In the genomic region with DNA sequence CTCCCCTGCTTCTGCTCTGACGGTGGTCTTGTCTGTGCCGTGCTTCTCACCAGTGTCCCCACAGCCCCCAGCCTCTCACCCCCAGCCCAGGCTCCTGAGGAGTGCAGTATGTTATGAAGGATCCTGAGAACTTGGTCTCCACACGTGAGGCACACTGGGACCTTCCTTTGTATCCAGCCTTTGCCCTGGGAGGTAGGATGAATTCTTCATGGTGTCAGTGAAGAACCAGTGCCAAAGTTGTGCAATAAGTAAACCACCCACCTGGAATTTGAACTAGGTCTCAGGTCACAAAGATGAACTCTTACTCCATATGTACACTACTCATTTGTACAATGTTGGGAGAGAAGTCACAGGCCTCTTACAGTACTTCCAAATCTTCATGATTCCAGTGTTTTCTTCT, we compare ENCODE assay signal across 16 mouse cellular contexts. TPM values are rescaled to one million over a fixed set of nuclear protein-coding genes. Genes with fewer than 3 reads are reported as not detected.
DNase-seq lines count a peak whose midpoint lies in the region; ATAC-seq and TF ChIP-seq lines count a peak whose summit lies in the region.
"Had no signal": no experiment of that assay in that cellular context is flagged by ENCODE, and none has a peak within 500 bp of the region (broad histone marks: within the 10 kb centered on the region; RNA-seq: fewer than 3 reads in every experiment).

A gene (minus strand): TSS at position 188 of the 400 bp plus-strand sequence.

- H3K36me3 ChIP-seq in hindbrain, embryonic 10.5 days = no peaks in the 10 kb centered on the region
- no peaks in the 10 kb centered on the region for H3K36me3 ChIP-seq in hindbrain, embryonic 13.5 days
- no peaks in the 10 kb centered on the region for H3K36me3 ChIP-seq in liver, embryonic 13.5 days

- H3K4me3 ChIP-seq in hindbrain, embryonic 10.5 days = no peak within 1 kb of the TSS
- H3K4me3 ChIP-seq in hindbrain, embryonic 13.5 days = no peak within 1 kb of the TSS
- no peak within 1 kb of the TSS for H3K4me3 ChIP-seq in lung, adult 2 months (replicated peaks; ENCODE audit: extremely low read depth, low read depth, low read length)
- H3K4me3 ChIP-seq in liver, embryonic 13.5 days (replicated peaks) = peak within 1 kb of the TSS; percentile 8
- H3K4me3 ChIP-seq in cerebellum, adult 2 months (replicated peaks; ENCODE audit: insufficient read depth, low read depth, low read length) = no peak within 1 kb of the TSS

- H3K4me1 ChIP-seq in hindbrain, embryonic 10.5 days (replicated peaks) = peaks cover 8% of the 10 kb centered on the region; the same call in 1 of the 2 replicates
- no peaks in the 10 kb centered on the region for H3K4me1 ChIP-seq in hindbrain, embryonic 13.5 days (replicated peaks)
- no peaks in the 10 kb centered on the region; the same call in 1 of the 2 replicates for H3K4me1 ChIP-seq in lung, adult 2 months (ENCODE audit: control insufficient read depth, insufficient read depth, low read length)
- H3K4me1 ChIP-seq in liver, embryonic 13.5 days (replicated peaks) = 0 out of 2 replicates have a peak, but pooled peaks cover 8% of the 10 kb centered on the region
- no peaks in the 10 kb centered on the region; the same call in 1 of the 2 replicates for H3K4me1 ChIP-seq in cerebellum, adult 2 months (ENCODE audit: control insufficient read depth, insufficient read depth, low read length)

- no peak within 1 kb of the TSS for H3K9ac ChIP-seq in hindbrain, embryonic 13.5 days
- H3K9ac ChIP-seq in liver, embryonic 13.5 days = peak within 1 kb of the TSS; percentile 49
- H3K9ac ChIP-seq: hindbrain, embryonic 14.5 days had no signal

- no peak for ATAC-seq in hindbrain, embryonic 13.5 days (ENCODE audit: low FRiP score)
- peak; percentile 31 for ATAC-seq in liver, embryonic 13.5 days (ENCODE audit: low read depth)
- ATAC-seq: midbrain, embryonic 16.5 days had no signal

- TF ChIP-seq POLR2A in lung, adult 2 months (IDR thresholded peaks at IDR 0.05; ENCODE audit: borderline replicate concordance, extremely low read depth, low read depth, low read length) = no peak
- no peak for TF ChIP-seq POLR2A in cerebellum, adult 2 months (IDR thresholded peaks at IDR 0.05; ENCODE audit: borderline replicate concordance, insufficient read depth, low read length)

- no peak within 1 kb of the TSS for H3K4me2 ChIP-seq in hindbrain, embryonic 13.5 days
- peak within 1 kb of the TSS; percentile 43 for H3K4me2 ChIP-seq in liver, embryonic 13.5 days
- H3K4me2 ChIP-seq: hindbrain, embryonic 14.5 days had no signal

- 81% methylated on average over 3 of the region's 3 CpGs for WGBS in hindbrain, embryonic 10.5 days
- 81% methylated on average over 3 of the region's 3 CpGs for WGBS in hindbrain, embryonic 13.5 days
- 75% methylated on average over 3 of the region's 3 CpGs for WGBS in lung, adult 2 months
- whole genome bisulfite sequencing in liver, embryonic 13.5 days (ENCODE audit: insufficient replicate concordance) = 46% methylated on average over 3 of the region's 3 CpGs
- 92% methylated on average over 3 of the region's 3 CpGs for WGBS in cerebellum, adult 2 months

- TF ChIP-seq CTCF in lung, adult 2 months (IDR thresholded peaks at IDR 0.05; ENCODE audit: insufficient read depth, low read length) = no peak
- TF ChIP-seq CTCF in cerebellum, adult 2 months (IDR thresholded peaks at IDR 0.05; ENCODE audit: borderline replicate concordance, insufficient read depth, low read depth, low read length) = no peak

- peak within 1 kb of the TSS; percentile 62; the same call in 1 of the 2 replicates for H3K27ac ChIP-seq in hindbrain, embryonic 10.5 days
- H3K27ac ChIP-seq in hindbrain, embryonic 13.5 days = no peak within 1 kb of the TSS
- peak within 1 kb of the TSS; percentile 71 for H3K27ac ChIP-seq in liver, embryonic 13.5 days
- no peak within 1 kb of the TSS for H3K27ac ChIP-seq in cerebellum, adult 2 months (ENCODE audit: insufficient read depth, low read length)
- H3K27ac ChIP-seq: hindbrain, embryonic 14.5 days had no signal

- H3K27me3 ChIP-seq in hindbrain, embryonic 10.5 days (ENCODE audit: insufficient read depth, poor library complexity, severe bottlenecking) = peaks cover 4% of the 10 kb centered on the region; the same call in 1 of the 2 replicates
- no peaks in the 10 kb centered on the region for H3K27me3 ChIP-seq in hindbrain, embryonic 13.5 days
- no peaks in the 10 kb centered on the region for H3K27me3 ChIP-seq in liver, embryonic 13.5 days
- H3K27me3 ChIP-seq in cerebellum, adult 2 months (ENCODE audit: control insufficient read depth, insufficient read depth, low read length) = no peaks in the 10 kb centered on the region

- no peak for DNase-seq in hindbrain, embryonic 10.5 days (ENCODE audit: low spot score)
- DNase-seq in lung, adult 2 months = no peak
- DNase-seq in lung, postnatal 36 days = no peak
- no peak for DNase-seq in liver, embryonic 13.5 days
- no peak for DNase-seq in cerebellum, adult 2 months
- no peak for DNase-seq in frontal cortex, adult 2 months (ENCODE audit: extremely low spot score in 1 of 2, low spot score in 1 of 2)
- DNase-seq: adrenal gland, postnatal 25 days; cerebellum, postnatal 14 days; left cerebral cortex, postnatal 4 days had no signal

- no peaks in the 10 kb centered on the region for H3K9me3 ChIP-seq in hindbrain, embryonic 10.5 days
- no peaks in the 10 kb centered on the region for H3K9me3 ChIP-seq in hindbrain, embryonic 13.5 days
- H3K9me3 ChIP-seq in liver, embryonic 13.5 days (replicated peaks) = no peaks in the 10 kb centered on the region

RNA-seq across cellular contexts. Expression of the gene that starts here (rescaled TPM):
- 0.14 TPM in 1 of 2 replicates, not detected in the other for polyA plus RNA-seq in hindbrain, embryonic 10.5 days (2016; fragmentation: Nextera tagmentation; extraction: Ambion mirVana)
- polyA plus RNA-seq in hindbrain, embryonic 13.5 days (2015; fragmentation: Nextera tagmentation; extraction: Ambion mirVana) = not detected in 2 replicates
- 12.7 and 24.4 TPM in 2 replicates for polyA plus RNA-seq in lung, adult 2 months (2012; rRNA removed)
- 9.8 and 12.1 TPM in 2 replicates for polyA plus RNA-seq in liver, embryonic 13.5 days (2015; fragmentation: Nextera tagmentation; extraction: Ambion mirVana)
- polyA plus RNA-seq in cerebellum, adult 2 months (2012; rRNA removed) = 0.41 and 0.55 TPM in 2 replicates
- 0.15 and 0.26 TPM in 2 replicates for polyA plus RNA-seq in frontal cortex, adult 2 months (2012; rRNA removed)
- polyA plus RNA-seq: C2C12; embryonic facial prominence, embryonic 11.5 days; forebrain, embryonic 11.5 days; heart, postnatal 0 days; hindbrain, embryonic 14.5 days; midbrain, embryonic 16.5 days had no signal

Comparison
In these comparisons a context has a peak if more than half of its experiments do, and no peak if none do; other contexts are left out.
1. H3K27ac ChIP-seq: peak in hindbrain, embryonic 10.5 days (single experiment) and liver, embryonic 13.5 days (single experiment); none in hindbrain, embryonic 13.5 days (single experiment) and cerebellum, adult 2 months (single experiment).